Mouse (Mus musculus) erythroblast, embryonic 14.5 days (primary cell): ENCODE results near the gene Nalcn.

Experiments
- GATA1 ChIP-seq: IDR thresholded peaks from 2 replicates; pipeline ENCODE4 v1.6.1; 2012; ENCODE audit warnings: low read length, inconsistent platforms, mixed read lengths
- TAL1 ChIP-seq: IDR thresholded peaks from 3 replicates; pipeline ENCODE4 v1.6.1; 2012; ENCODE audit warnings: low read length, inconsistent platforms, mixed read lengths

- TF ChIP-seq TAL1 (no peak), GATA1 (no peak)
These were observed 52.0 kb downstream of the Nalcn start for GRCm38 (mm10) chr14:123574936-123575335.
